Mouse (Mus musculus) fibroblast of lung, adult 2 months (primary cell): ENCODE data around the gene Itk.

Source experiments
- DNase-seq: peaks from one replicate; pipeline ENCODE4 v3.0.0-alpha.2; 2011; ENCODE audit warnings: low read depth

Itk gene

DNA sequence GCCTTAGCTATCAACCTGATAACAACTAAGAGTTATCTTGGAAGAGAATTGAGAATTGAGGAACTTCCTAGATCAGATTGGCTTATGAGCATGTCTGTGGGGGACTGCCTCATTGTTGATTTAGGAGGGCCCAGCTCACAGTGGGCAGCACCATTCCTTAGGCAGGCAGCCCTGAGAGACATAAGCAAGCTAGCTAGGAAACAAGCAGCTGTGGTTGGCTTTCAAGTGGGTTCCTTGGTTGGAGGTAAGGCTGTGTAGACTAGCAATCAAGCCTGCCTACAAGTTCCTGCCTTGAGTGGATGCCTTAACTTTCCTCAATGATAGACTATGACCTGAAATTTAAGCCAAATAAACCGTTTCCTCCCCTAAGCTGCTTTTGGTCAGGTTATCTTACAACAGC, 30.9 kb downstream of the Itk start:
- DNase-seq: no peak

- no peak for DNase-seq
These were observed 39.5 kb downstream of the Itk start for GRCm38 (mm10) chr11:46349681-46350410.

GRCm38 (mm10) chr11:46348416-46348815, 40.9 kb downstream of the Itk start:
- no peak for DNase-seq

DNA sequence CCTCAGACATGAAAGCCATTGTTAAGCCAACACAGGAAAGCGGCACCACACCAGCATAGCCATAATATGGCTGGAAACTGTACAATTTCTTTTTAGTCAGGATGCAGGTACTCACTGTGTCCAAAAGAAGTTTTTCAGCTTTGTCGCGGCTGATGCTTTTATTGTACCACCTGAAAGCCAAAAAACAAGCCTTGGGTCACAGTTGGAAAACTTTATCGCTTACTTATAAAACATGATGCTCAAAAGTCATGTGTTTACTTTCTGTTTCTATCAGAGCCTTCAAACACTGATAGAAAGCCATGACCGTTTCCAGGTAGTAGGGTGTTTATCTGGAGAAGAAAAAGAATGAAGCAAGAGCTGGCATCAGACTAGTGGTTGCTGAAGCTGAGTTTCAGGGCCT, 41.6 kb downstream of the Itk start:
- DNase-seq: no peak

DNA sequence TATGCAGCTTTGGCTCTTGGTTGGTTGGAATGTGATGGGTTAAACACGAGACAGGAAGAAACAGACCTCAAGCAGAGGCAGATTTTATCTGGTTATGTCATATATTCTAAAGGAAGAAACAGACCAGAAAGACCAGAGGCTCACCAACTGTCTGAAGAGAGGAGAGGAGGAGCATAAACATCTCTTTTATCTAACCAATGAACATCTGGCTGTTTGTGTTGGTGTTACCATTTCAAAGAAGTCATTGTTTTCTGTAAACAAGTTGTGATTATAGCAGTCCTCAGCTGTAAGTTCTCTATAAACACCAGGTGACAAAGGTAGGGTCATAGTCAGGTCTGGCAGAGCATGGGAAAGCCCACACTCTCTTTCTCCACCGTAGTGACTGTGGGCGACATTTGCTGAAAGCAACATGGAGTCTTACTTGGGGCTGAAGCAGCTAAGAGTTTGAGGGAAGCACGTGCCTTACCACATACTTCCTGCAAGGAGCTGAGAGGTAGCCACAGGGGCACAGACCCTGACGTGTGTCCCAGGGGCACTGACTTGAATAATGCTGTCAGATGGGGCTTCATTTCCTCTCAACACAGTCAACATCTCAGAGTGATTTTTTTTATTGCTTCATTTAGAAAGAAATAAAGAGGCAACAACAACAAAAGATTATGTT, 45.3 kb downstream of the Itk start:
- no peak for DNase-seq

DNA sequence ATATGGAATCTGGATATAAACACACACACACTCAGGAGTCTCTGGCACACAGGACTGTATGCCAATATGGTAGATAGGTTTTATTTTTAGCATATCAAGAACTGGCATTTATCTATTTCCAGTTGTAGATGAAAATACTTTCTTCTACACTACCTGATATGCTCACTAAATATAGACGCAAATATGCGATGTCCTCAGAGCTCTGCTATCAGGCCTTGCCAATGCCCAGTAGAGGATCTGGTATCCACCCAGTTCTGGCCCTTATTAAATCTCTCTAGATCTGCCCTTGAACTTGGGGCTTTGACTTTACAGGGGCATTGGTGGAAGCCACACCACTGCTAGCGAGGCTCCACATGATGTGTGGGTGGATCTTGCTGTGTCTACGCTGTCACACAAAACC, 47.4 kb downstream of the Itk start:
- DNase-seq: no peak

DNA sequence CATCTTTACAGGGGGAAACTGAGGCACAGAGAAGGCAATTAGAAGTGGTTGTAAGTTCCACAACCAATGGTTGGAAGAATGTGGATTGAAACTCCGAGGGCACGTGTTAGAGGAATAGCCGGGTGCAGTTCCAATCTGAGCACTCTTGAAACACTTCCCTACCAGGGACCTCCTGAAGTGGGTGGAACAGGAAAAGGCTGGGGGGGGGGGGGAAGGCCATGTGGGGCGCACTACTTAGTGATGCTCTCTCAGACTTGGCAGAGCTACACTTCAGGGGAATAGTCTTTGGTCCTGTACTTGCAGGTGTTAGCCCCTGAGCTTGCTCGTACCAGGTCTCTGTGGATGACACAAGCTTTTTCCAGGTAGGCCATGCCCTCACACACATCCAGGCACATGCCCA, 53.3 kb downstream of the Itk start:
- DNase-seq: no peak

- no peak for DNase-seq
These were observed 57.1 kb downstream of the Itk start for GRCm38 (mm10) chr11:46332217-46332616.

- no peak for DNase-seq
These were observed 62.9 kb downstream of the Itk start for GRCm38 (mm10) chr11:46326271-46327015.

DNA sequence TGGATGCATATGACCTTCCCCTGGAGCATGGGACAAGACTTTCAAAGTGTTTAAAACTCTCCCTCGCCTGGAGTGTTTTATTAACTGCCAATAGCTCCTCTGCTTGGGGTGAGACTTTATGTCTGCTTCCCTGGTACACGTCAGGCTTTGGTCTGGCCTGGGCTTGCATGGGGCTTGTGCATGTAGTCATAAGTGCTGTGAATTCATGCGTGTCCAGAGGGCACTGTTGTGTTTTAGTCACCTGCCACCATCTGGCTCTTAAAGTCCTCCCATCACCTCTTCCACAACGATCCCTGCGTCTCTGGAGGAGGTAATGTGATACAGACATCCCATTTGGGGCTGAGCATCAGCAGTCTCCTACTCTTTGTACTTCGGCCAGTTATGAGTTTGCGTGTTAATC, 67.8 kb downstream of the Itk start:
- DNase-seq: no peak

- DNase-seq: no peak
These were observed 74.8 kb downstream of the Itk start for GRCm38 (mm10) chr11:46314534-46314933.

- no peak for DNase-seq
These were observed 75.5 kb downstream of the Itk start for GRCm38 (mm10) chr11:46313851-46314250.

- no peak for DNase-seq
These were observed 76.7 kb downstream of the Itk start, which contains the start of gene Cyfip2 for GRCm38 (mm10) chr11:46312523-46313035. Cyfip2 (minus strand) TSS chr11:46312859.

DNA sequence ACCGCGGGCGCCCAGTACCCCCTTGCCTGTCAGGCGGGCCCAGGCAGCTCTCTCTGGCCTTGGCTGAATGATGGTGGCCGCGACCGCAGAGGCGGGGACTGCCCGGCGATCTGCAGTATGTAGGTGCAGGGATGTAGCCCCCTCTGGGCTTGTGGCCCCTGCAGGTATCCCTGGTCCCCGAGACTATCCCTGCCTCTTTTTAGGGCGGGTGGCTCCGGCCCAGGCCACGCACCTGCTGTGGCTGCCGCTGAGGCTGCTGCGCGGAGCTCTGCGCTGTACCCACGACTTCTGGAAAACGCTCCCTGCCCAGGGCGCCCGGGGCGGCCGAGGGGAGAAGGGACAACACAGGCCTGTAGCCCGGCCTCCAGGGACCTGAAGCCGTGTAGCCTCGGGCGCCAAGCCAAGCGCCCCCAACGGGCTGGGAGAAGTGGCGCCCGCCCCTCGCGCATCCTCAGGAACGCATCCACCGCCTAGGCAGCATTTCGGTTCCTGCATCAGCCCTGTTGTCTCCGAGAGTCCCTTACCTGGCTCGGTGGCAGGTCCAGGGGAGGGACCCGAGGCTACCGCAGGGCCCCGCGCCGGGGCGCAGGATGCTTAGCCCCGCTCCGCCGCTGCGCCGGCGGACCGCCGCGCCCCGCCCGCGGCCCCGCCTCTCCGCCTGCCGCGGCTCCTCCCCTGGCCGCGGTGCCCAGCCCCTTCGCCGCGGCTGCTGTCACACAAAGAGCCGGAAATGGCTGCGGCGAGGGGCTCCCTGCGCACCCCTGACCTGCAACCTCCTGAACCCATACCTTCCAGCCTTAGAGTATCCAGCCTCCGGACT, 77.4 kb downstream of the Itk start:
- no peak for DNase-seq

DNA sequence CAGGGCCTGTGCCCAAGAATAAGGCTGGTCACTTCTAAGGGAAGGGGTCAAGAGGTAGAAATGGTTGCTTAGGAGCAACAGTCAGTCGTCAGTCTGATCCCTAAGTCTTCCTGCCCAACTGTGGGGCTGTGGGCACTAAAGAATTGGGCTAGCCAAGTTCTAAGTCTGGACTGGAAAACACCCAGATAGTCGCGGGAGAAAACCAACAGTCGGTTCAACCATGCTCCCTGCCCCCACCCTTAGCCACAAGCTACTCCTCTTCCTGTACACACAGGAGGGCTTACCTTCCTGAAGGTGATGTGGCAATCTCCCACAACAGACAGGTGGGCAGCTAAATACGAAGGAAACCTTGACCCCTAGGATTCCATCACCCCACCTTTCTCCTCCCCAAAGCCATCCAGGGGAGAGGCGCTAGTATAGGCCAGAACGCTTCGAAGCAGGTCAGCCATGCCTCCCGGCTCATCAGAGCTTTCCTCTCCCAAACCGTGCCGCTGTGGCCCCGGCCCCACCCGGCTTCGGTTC, 78.1 kb downstream of the Itk start:
- DNase-seq: no peak

DNA sequence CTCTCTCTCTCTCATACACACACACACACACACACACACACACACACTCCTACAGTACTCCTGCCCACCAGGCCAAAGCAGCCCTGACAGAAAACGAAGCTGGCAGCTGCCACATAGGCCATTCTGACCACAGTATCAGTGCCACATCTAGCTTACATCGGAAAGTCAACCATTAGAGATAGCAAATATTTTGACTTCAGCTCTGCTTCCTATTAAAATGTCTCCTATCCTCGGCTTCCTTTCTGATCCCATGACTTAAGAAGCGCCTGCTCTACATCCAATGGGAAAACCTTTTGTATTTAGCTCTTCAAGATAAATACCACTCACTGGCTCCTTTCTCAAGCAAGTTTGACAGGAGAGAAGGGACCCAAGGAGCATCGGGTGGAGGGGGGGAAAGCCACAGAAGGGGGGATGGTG, 78.7 kb downstream of the Itk start:
- no peak for DNase-seq

DNA sequence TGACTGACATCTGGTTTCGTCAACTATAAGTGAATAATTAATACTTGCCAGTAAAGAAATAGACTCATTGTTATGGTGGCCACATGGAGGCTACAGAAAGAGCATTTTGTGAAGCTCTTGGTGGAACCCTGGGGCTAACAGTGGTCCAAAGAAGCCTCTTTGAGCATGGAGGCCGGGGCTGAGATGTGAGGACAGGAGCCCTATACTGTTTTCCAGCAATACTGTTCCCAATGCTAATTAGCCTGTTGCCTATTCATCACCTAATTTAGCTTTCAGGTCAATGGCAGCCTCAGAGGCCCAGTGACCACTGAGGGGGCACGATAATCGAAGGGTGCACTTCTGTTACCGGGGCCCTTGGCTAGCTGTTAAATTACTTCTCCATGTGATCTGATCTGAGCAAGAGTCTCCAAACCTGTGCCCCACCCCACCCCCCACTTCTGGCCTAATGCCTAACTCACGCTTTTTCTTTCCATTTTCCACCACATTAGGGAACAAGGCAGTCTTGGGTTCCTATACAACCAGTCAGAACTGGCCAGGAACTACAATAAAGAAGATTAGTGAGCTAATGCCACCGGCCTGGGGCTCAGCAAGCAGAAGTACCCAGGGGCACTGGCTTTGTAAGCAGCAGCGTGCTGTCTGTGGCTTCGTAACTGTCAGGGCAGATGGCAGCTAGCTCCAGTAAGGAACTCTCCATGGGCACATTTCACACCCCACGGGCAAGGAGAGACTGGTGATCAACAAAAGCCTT, 79.3 kb downstream of the Itk start:
- DNase-seq: no peak

DNA sequence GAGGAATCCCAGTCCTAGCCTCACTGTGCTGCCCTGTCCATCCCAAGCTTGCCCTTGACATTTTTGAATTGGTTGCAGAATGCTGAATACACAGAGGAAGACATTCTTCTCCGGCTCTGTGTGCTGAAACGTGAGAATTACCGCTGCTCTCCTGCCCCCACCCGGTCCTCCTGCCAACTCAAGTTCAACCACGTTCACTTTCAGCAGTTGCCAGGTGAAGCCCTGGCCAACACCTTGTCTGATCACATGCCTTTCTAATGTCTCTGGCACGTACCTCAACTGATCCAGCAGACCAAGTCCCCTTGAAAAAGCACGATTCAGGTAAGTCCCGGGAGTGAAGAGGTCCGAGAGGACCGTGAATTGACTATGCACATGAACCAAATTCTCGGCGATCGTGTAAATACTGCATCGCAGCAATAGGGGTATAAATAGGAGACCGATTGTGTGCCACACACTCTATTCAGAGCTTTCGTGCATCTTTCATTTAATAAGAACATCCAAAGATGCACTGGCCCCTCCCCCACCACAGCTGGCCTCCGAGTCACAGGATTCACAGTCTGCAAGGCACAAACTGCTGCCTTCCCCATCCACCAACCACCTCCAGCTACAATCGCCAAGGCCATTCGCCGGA, 80.1 kb downstream of the Itk start:
- no peak for DNase-seq

GRCm38 (mm10) chr11:46308271-46308974, 80.9 kb downstream of the Itk start:
- DNase-seq: no peak

DNA sequence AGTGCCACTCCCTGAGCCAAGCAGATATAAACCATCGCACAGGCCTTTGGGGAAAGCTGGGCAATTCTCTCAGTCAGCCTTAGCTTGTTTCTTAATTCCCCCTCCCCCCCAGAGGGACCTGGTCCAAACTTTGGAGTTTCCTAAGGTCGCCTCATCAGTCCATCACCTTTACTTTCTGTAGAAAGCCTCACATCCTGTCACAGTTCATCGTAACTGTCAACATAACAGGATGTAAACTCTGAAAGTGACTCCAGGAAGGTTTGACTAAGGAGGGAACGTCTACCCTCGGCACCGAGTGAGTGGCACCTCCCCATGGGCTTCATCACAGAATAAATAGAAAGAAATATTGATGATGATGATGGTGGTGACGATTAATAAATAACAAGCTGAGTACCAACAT, 81.5 kb downstream of the Itk start:
- DNase-seq: no peak
